Mouse (Mus musculus) embryo, embryonic 10.5 days (tissue): ENCODE data around the gene Adgra1.

ENCODE experiments used
- DNase-seq: peaks from one replicate; pipeline ENCODE4 v3.0.0-alpha.2; 2015; ENCODE audit warnings: low spot score

The Adgra1 gene

GRCm38 (mm10) chr7:139834036-139834435 lies at the start of gene Adgra1:
Gene Adgra1 (plus strand): TSS chr7:139834174.
- DNase-seq: peak; percentile 86

DNA sequence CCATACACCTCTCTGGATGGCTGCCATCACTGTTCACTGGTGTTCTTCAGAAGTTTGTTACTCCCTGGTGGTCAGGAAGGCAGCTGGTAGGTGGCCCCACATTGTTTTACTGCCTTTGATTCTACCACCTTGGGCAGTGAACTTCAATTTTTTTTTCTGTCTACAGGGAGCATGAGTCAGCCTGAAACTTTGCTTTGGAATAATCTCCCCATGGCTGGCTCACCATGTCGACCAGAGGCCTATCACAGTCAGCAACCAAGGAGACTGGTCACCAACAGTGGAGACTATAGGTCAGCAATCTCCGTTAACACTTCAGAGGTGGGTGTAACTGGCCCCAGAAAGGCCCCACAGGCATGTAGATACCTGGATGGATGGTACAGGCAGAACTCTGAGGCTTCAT lies 46.6 kb upstream of the Adgra1 start:
- DNase-seq: no peak

DNA sequence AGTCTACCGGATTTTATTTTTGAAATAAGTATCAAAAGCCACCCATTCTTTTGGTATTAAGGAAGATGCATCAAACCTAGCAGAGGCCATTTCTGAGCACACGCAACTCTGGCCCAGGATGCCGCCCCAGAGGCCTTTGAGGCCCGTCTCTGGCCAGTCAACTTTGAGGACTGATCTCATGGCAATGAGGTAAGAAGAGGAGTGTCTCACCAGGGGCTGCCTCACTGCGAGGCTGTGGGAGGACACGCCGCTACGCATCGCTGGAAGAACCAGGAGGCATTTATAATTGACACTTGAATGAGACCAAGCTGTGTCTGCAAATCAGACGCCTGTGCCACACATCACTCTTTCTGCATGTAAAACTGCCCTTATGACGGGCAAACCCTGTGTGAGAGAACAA lies 45.0 kb upstream of the Adgra1 start:
- DNase-seq: no peak

- DNase-seq: no peak
These were observed 44.3 kb upstream of the Adgra1 start for GRCm38 (mm10) chr7:139789718-139790117.

DNA sequence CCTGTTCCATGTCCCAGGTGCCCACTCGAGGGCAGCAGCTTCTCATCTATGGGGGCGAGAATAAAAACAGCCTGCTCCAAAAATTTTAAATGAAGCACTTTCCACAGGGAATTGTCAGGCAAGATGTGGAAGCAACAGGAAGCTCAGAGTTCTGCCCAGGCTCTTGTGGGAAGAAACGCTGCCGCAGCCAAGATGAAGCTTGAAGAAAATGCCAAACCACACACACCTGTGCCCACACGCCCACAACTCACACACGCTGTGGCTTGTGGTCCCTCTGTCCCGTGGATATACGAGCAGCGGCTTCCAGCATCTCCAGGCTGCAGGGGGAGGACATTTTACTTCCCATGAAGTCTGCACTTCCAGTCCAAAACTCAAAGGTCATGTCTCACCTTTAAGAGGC lies 42.4 kb upstream of the Adgra1 start:
- DNase-seq: no peak

DNA sequence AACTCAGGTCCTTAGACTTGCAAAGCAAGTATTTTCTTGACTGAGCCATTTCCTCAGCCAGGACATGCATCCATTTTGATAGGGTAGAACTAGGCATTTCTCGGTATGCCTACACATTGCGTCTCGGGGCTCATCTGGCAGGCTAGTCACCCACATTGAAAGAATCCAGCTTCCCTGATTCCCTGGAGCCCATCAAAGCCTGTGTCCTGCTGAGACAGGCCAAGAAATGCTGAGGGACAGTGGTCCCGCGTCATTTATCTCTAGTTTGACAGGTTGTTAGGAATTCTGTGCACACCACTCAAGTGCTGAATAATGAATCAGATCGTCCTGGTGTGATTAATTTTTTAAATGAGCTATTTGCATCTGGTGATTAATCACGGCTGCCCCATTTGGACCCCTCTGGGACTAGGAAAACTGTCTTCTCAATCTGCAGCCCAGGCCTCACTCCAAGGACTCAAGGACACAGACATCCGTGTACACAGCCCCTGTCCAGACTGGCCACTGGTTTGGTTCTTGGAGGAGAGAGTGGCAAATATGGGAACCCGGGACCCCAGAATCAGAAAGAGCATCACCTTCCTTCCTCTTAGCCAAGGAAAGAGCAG lies 38.9 kb upstream of the Adgra1 start:
- no peak for DNase-seq

- DNase-seq: no peak
These were observed 36.5 kb upstream of the Adgra1 start for GRCm38 (mm10) chr7:139797186-139798109.

DNA sequence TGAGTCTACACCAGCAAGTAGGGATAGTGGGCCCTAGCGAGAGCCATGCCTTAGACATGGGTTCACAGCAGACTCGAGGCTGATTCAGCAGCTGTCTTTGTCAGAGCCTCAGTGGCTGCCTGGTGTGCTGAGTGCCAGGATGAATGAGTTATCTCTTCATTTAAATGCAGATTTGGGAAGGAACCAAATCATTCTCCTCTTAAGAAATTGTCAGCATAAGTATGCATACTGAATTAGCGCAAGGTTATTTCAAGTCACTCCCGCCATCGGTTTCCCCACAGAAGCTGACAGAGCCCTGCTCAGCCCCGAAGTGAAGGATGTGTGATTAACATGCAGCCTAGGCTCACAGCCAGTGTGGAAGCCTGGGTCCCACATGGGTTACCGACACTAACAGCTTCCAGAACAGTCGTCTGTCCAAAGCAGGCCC lies 27.8 kb upstream of the Adgra1 start:
- DNase-seq: no peak

DNA sequence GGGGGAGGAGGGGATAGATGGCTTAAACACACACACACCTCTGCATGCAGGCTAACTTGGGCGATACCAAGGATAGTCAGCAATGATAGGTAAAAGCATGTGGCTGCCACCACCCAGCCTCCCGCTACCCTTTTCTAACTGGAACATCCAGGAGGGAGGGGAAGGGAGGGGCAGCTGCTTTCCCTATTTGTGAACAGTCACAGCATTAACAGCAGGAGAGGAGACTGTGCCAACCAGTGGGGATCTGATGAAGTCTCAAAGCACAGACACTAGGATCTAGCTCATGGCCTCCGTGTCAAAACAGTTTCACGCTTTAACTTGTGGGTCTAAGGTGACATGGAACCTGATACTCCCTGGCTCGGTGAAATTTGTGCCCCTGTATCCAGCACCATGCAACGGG lies 23.9 kb upstream of the Adgra1 start:
- no peak for DNase-seq

GRCm38 (mm10) chr7:139811706-139812105 lies 22.3 kb upstream of the Adgra1 start:
- no peak for DNase-seq

- no peak for DNase-seq
These were observed 20.3 kb upstream of the Adgra1 start for GRCm38 (mm10) chr7:139813577-139814207.

GRCm38 (mm10) chr7:139822301-139823010 lies 11.5 kb upstream of the Adgra1 start:
- peak; percentile 19 for DNase-seq

DNA sequence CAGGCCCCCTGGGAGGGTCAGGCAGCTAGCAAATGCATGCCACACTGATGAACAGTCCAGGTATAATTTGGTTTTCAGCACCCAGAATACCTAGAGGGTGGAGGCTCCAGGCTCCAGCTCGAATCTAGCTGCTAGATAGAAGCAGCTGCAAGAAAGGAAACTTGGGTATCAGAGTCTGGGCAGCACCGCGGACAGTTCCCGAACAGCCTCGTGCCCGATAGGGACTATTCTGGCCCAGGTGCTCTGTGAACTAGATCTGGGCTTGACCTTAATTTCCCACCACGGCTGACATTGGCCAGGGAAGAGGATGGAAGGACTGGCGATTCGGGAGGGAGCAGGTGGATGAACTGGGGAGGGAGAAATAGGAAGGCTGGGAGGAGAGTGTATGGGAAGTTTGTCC lies 6.3 kb upstream of the Adgra1 start:
- DNase-seq: peak; percentile 68

DNA sequence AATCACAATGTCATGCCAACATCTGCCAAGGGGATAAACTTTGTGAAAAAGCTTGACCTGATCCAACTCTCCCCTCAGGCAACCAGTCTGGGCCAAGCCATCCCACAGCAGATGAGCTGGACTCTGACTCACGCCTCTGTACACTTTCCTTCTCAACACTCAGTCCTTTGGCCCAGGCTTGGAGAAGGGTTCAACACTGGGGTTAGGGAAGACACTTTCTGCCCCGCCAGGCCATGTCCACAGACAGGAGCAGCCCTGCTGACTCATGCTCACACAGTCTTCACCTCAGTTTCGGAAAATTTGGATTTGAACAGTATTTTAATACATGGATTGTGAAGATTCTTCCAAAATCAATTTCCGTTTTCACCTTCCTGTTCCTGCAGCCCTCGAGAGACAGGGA lies 442 bp upstream of the Adgra1 start:
- DNase-seq: no peak

GRCm38 (mm10) chr7:139835140-139836131 lies 1.5 kb downstream of the Adgra1 start:
- DNase-seq: peak; percentile 57

DNA sequence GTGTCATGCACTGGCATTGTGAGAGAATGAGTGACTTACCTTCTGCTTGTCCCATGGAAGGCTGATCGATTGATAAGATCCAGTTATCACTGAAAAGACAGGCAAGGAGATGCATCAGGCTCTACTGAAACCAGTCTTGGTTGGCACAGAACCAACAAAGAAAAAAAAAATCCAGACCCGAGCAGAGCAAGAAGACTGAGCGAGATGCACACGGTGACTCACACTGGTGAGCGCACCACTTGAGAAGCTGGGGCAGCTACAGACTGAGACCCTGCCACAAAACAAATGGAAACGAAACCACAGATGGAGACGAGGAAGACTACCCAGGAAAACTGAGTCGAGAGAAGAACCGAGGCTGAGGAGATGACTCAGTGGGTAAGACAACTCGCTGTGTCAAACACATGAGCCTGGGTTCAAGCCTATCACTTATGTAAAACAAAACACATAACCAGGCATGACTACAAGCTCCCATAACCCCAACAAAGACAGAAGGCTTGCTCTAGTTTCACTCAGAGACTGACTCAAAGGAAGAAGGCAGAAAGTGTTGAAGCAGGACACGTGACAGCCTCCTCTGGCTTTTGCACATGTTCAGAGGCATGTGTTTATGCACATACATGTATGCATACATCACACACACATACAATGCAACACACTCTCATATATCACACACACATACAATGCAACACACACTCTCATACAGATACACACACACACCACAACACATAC lies 6.6 kb downstream of the Adgra1 start:
- DNase-seq: no peak

DNA sequence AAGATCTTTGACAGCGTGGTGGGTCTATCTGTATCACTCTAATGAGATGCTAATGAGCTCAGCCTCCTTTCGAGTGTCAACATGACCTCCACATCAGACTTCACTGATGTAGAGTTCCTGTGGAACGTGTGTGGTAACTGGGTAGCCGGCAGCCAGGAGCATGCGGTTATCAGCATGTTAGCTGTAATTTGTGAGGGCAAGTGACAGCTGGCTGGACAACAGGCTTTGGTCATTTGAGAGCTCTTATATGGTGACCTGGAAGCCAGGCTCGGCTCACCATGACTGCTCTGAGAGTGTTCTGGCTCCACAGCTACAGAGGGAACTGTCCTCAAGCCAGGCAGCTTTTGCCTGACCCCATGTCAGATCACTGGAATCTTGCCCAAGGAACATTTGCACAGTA lies 8.4 kb downstream of the Adgra1 start:
- DNase-seq: no peak

DNA sequence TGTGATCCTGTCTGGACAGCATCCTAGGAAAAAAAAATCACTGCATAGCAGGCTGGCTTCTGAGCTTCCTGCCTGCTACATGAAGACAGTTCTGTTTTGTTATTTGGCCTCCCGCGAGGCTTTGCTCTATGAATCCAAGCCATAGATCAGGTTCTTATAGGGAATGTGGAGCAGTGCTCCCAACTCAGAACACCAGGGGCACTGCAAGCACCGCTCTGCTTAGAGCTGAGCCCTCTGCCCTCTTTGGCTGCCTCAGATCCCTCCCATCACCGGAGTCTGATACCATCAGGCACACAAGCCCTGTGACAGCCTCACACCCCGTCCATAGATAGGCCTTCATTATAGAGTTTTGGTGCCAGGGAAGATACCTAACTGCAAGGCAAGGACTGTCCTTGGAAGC lies 9.2 kb downstream of the Adgra1 start:
- no peak for DNase-seq

GRCm38 (mm10) chr7:139843776-139844175 lies 9.8 kb downstream of the Adgra1 start:
- no peak for DNase-seq

GRCm38 (mm10) chr7:139845101-139845500 lies 11.1 kb downstream of the Adgra1 start:
- no peak for DNase-seq
